In the genomic region with DNA sequence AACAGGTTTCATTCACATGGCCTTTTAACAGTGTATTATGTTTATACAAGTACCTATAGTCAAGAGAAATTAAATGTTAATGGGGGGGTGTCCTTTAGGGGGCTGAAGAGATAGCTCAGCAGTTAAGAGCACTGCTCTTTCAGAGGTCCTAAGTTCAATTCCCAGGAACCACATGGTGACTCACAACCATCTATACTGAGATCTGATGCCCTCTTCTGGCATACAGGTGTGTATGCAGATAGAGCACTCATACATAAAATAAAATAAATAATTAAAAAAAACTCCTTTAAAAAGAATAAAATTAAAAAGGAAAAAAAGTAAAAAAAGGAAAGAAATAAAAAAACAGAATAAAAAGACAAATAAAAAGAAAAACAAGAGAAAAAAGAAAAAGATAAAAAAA, we compare ENCODE assay signal across 20 mouse cellular contexts.
DNase-seq lines count a peak whose midpoint lies in the region; ATAC-seq and TF ChIP-seq lines count a peak whose summit lies in the region.
"Had no signal": no experiment of that assay in that cellular context is flagged by ENCODE, and none has a peak within 500 bp of the region (broad histone marks: within the 10 kb centered on the region; RNA-seq: fewer than 3 reads in every experiment).

No protein-coding gene starts in this region.

- no peaks in the 10 kb centered on the region; the same call in 1 of the 2 replicates for H3K36me3 ChIP-seq in heart, adult 2 months (ENCODE audit: control insufficient read depth, insufficient read depth, low read length)
- H3K36me3 ChIP-seq in liver, postnatal 0 days (replicated peaks; ENCODE audit: insufficient read depth, low read length) = no peaks in the 10 kb centered on the region

- no peak overlapping the region for H3K4me2 ChIP-seq in liver, postnatal 0 days (ENCODE audit: low read depth, low read length)
- H3K4me2 ChIP-seq: embryonic facial prominence, embryonic 13.5 days; heart, embryonic 11.5 days; neural tube, embryonic 12.5 days had no signal

- intact Hi-C loops in heart, adult 2 months (cut with DNase I) = loop anchor here (5.0 kb wide), 1 partner anchor 35 kb away; no protein-coding TSS in a partner anchor
- intact Hi-C loops in heart, postnatal 25 days (cut with DNase I) = loop anchor here (5.0 kb wide), 1 partner anchor 35 kb away; no protein-coding TSS in a partner anchor

- CTCF ChIA-PET in Patski (lab: Charles Lee) = interaction anchor here (0.7 to 2.7 kb wide), 5 partner anchors 9 to 96 kb away, joined by 3 to 13 read pairs (median 4); no protein-coding TSS in a partner anchor

- H3K9me3 ChIP-seq in liver, postnatal 0 days (ENCODE audit: low read length) = no peaks in the 10 kb centered on the region
- H3K9me3 ChIP-seq: embryonic facial prominence, embryonic 13.5 days; neural tube, embryonic 12.5 days had no signal

- H3K4me1 ChIP-seq in heart, adult 2 months (ENCODE audit: control insufficient read depth, insufficient read depth, low read length) = no peaks in the 10 kb centered on the region
- peaks cover 3% of the 10 kb centered on the region for H3K4me1 ChIP-seq in liver, postnatal 0 days (ENCODE audit: insufficient read depth)
- H3K4me1 ChIP-seq: embryonic facial prominence, embryonic 13.5 days had no signal

- TF ChIP-seq POLR2A in heart, adult 2 months (IDR thresholded peaks at IDR 0.05; ENCODE audit: insufficient read depth, low read depth, low read length) = no peak

- in situ Hi-C loops in Patski (cut with MboI; ENCODE audit: low pct_unique_long_range_greater_than_20kb) = no loop called here

- no peak for ATAC-seq in liver, postnatal 0 days
- no peak for ATAC-seq in Patski
- ATAC-seq: inflammation-experienced regulatory T-cells, adult 6 months had no signal

- no peak overlapping the region for H3K9ac ChIP-seq in heart, adult 2 months (ENCODE audit: low read depth, low read length)
- no peak overlapping the region for H3K9ac ChIP-seq in liver, postnatal 0 days (replicated peaks)
- H3K9ac ChIP-seq: embryonic facial prominence, embryonic 13.5 days; neural tube, embryonic 12.5 days had no signal

- no peak for TF ChIP-seq EP300 in heart, adult 2 months (IDR thresholded peaks at IDR 0.05; ENCODE audit: insufficient read depth, low read depth, low read length)
- TF ChIP-seq EP300 in liver, postnatal 0 days (IDR thresholded peaks at IDR 0.05; ENCODE audit: low read depth) = no peak

- no peak overlapping the region for H3K4me3 ChIP-seq in heart, adult 2 months
- H3K4me3 ChIP-seq in liver, postnatal 0 days (ENCODE audit: low read depth, low read length) = no peak overlapping the region
- H3K4me3 ChIP-seq: embryonic facial prominence, embryonic 13.5 days; neural tube, embryonic 12.5 days had no signal

- TF ChIP-seq CTCF in heart, adult 2 months (IDR thresholded peaks at IDR 0.05) = peak; percentile 57
- peak; percentile 35 for TF ChIP-seq CTCF in liver, postnatal 0 days (IDR thresholded peaks at IDR 0.05; ENCODE audit: low read depth)
- TF ChIP-seq CTCF in Patski (IDR thresholded peaks at IDR 0.05) = peak; percentile 48

- no peak overlapping the region for H3K27ac ChIP-seq in heart, adult 2 months
- H3K27ac ChIP-seq in liver, postnatal 0 days (ENCODE audit: low read depth) = no peak overlapping the region
- H3K27ac ChIP-seq: embryonic facial prominence, embryonic 13.5 days; neural tube, embryonic 12.5 days had no signal

- POLR2A ChIA-PET in Patski (lab: Charles Lee) = no interaction called here

- no peak for DNase-seq in heart, adult 2 months
- no peak for DNase-seq in heart, postnatal 25 days (ENCODE audit: low spot score)
- DNase-seq in liver, postnatal 0 days = no peak
- DNase-seq in liver = no peak
- DNase-seq in 416B (ENCODE audit: low read depth) = peak; percentile 60
- no peak for DNase-seq in Patski (ENCODE audit: low read depth, low spot score)
- no peak for DNase-seq in layer of hippocampus, postnatal 14 days (ENCODE audit: low spot score in 2 of 2)
- DNase-seq: adrenal gland, adult 2 months; cerebellum, adult 11 months; cerebellum, postnatal 36 days; gastrocnemius, postnatal 36 days; kidney, postnatal 25 days; layer of hippocampus, postnatal 36 days; midbrain, embryonic 14.5 days; right cerebral cortex, postnatal 4 days; thymus, postnatal 25 days had no signal

- peaks cover 1% of the 10 kb centered on the region; the same call in 1 of the 2 replicates for H3K79me2 ChIP-seq in heart, adult 2 months (replicated peaks; ENCODE audit: control insufficient read depth, insufficient read depth, low read length)

- H3K27me3 ChIP-seq in heart, adult 2 months (ENCODE audit: control insufficient read depth, insufficient read depth, low read length) = no peaks in the 10 kb centered on the region
- H3K27me3 ChIP-seq in liver, postnatal 0 days (ENCODE audit: insufficient read depth, low read length) = no peaks in the 10 kb centered on the region
- no peaks in the 10 kb centered on the region for H3K27me3 ChIP-seq in Patski
- H3K27me3 ChIP-seq: embryonic facial prominence, embryonic 13.5 days; neural tube, embryonic 12.5 days had no signal
